Mouse (Mus musculus): ENCODE data around the gene Lyrm9.
A peak's percentile ranks its signal among the peaks of the same experiment; 100 is the strongest.

Lyrm9 gene

DNA sequence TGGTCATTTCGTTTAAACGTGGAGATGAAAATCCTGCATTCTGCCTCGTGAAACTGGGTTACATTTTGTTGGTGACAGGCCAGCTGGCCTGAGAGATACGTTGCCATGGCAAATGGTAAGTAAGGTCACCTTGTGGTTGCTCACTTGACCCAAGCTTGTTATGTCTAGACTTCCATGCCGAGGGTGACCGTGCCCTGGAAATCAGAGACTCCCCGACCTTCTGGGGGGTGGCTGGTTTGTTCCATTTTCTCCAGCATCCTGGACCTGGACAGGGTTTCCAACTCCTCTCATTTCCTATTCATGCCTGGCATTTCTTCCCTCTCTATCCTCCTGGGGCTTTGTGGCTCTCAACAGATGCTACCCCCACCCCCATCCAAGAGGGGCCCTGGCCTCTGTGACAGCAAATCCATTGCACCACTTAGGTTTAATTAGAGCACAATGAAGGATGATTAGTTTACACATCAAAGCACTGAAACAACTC, 11.9 kb upstream of the Lyrm9 start:
- DNase-seq (ENCODE audit: low read depth, low spot score), result no peak

GRCm38 (mm10) chr11:78815986-78816792, 10.2 kb upstream of the Lyrm9 start:
- DNase-seq (ENCODE audit: low read depth, low spot score), result no peak

DNA sequence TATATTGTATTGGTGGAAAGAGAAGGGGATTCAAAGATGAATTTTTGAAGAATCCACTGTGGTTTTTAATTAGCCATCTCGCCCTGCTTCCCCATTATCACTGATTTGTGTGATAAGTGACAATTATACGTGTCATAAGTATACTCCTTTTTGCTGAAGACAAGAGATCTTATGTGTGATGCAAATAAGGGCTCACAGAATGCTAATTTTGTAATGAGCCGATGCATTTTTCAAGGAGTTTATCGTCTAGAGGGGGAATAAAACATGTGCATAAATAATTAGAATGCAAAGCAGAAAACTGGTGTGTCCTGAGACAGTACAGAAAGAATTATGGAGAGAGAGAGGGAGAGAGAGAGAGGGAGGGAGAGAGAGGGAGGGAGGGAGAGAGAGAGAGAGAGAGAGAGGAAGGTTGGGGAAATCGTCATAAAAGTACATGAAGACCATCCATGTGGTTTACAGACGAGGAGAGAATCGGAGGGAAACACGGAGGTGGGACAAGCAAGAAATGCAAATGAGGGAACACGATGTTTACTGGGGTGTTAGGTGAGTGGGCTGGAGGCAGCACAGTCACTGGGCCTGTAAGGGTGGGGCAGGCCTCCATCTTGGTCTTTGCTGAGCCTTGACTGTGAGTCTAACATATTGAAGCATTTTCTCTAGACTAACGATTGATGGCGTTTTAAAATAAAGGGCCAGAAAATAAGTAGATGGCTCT, 8.9 kb upstream of the Lyrm9 start:
- no peak for DNase-seq (ENCODE audit: low read depth, low spot score)

GRCm38 (mm10) chr11:78820337-78821000, 5.9 kb upstream of the Lyrm9 start:
- peak; percentile 71 for DNase-seq (ENCODE audit: low read depth, low spot score)

DNA sequence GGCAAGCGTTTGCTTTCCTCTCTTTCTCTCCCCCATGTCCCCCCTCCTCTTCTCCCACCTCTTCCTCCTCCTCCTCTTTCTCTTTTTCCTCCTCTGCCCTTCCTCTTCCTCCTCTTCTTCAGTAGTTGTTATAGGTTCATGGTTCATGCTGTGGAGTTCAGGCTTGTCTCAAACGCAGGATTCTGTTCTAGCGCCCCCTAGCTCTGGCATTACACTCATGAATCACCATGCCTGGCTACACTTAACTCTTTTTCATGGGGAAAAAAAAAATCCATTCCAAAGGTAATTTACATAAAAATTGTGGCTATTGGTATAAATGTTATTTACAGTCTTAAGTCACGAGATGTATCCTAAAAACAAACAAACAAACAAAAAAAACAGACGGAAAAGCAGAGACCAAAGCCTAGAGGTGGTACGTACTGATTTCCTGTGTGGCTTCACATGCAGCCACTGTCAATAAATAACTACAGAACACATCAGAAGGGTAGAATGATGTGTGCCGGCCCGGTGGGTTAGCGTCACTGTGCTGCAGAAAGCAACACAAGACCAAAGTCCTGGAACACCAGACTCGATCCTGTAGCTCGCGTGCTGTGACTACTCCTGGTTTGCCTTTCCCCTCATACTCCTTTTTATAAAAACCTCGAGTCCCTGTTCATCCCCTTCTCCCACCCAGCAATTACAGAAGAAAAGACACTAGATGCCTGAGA, 3.4 kb upstream of the Lyrm9 start:
- DNase-seq (ENCODE audit: low read depth, low spot score), result peak; percentile 66

DNA sequence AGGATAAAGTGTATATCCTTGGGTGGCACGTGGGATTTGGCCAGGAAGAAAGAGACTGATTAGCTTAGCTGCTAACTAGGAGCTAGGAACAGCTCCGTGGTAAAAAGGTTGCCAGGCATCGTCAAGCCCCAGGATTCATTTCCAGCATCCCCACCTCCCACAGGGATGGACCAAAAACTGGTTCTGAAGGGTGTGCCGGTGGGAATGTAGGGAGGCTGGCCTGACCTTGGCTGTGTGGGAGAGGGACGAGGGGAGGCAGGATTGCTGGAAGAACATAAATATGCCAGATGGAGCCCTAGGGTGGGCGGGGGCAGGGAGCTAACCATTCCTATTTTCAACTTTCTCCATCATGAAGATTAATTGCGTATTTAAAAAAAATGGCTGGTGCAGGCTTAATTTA, 1.2 kb downstream of the Lyrm9 start:
- peak; percentile 35 for DNase-seq (ENCODE audit: low read depth, low spot score)

DNA sequence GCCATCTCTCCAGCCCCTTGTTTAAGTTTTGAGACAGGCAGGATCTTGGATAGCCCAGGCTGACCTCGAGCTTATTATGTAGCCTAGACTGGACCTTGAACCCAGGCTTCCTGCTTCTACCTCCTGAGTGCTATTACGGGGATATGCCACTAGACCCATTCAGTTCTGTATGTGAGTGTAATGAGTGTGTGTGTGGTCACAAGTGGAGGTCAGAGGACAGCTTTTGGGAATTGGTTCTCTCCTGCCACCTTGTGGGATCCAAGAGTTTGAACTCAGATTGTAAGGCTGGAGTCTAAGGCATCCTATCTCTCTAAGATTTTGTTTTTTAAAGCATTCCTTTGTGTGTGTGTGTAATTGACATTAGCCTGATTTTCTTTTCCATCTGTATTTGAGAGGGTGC, 2.0 kb downstream of the Lyrm9 start:
- peak; percentile 75 for DNase-seq (ENCODE audit: low read depth, low spot score)

- DNase-seq (ENCODE audit: low read depth, low spot score), result no peak
Observed at GRCm38 (mm10) chr11:78829373-78829772, 3.0 kb downstream of the Lyrm9 start.

GRCm38 (mm10) chr11:78830180-78830579, 3.8 kb downstream of the Lyrm9 start:
- no peak for DNase-seq (ENCODE audit: low read depth, low spot score)

DNA sequence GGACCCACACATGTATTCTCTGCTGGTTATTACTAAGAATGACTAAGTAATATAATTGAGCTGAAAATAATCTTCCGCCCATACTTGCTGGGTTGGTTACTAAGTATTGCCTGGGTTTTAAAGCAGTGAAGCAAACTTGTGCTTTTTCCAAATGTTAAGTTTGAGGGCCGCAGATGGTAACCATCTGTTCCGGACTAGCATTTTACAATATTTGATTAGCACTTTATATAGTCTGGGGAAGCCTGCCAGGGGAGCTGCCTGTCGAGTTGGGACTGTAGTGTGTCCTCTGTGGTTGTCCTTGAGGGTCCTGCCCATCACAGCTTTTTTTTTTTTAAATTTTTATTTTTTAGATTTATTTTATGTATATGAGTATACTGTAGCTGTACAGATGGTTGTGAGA, 5.3 kb downstream of the Lyrm9 start:
- DNase-seq (ENCODE audit: low read depth, low spot score), result no peak

- no peak for DNase-seq (ENCODE audit: low read depth, low spot score)
Observed at GRCm38 (mm10) chr11:78832117-78832726, 5.8 kb downstream of the Lyrm9 start.

GRCm38 (mm10) chr11:78832816-78833314, 6.5 kb downstream of the Lyrm9 start:
- no peak for DNase-seq (ENCODE audit: low read depth, low spot score)

GRCm38 (mm10) chr11:78836486-78836885, 10.1 kb downstream of the Lyrm9 start:
- DNase-seq (ENCODE audit: low read depth, low spot score), result no peak

- DNase-seq (ENCODE audit: low read depth, low spot score), result peak; percentile 63
Observed at GRCm38 (mm10) chr11:78837989-78838388, 11.6 kb downstream of the Lyrm9 start.

DNA sequence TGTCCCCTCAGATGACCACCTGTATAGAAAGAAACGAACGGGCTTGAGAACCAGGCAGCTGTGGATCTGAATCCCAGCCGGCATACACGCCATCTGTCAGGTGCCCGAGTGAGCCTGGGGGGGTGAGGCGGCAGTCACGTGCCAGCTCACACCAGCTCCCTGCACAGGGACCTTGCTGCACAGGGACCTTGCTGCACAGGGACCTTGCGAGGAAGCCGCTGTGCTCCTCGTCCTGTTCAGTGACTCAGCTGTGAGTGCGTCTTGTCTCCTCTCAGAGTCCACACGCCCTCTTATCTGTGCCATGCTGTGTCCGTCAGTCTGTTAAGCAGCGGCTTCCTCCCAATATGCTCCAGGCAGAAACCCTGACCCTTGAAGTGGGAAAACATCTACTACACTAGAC, 13.1 kb downstream of the Lyrm9 start:
- DNase-seq (ENCODE audit: low read depth, low spot score), result no peak

DNA sequence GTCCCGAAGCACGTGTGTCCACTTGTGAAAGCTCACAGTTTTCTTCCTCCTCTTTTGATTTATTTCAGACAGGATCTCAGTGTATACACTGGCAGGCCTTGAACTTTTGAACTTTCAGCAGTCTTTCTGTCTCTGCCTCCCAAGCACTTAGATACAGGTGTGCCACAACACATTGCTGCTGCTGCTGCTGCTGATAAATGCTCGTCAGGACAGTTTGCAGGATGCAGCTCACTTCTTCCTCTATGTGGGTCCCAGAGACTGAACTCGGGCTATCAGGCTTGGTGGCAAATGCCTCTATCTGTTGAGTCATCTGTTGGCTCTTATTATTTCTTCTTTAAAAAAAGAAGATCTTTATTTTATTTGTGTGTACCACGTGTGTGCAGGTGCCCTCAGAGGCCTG, 13.8 kb downstream of the Lyrm9 start:
- no peak for DNase-seq (ENCODE audit: low read depth, low spot score)

DNA sequence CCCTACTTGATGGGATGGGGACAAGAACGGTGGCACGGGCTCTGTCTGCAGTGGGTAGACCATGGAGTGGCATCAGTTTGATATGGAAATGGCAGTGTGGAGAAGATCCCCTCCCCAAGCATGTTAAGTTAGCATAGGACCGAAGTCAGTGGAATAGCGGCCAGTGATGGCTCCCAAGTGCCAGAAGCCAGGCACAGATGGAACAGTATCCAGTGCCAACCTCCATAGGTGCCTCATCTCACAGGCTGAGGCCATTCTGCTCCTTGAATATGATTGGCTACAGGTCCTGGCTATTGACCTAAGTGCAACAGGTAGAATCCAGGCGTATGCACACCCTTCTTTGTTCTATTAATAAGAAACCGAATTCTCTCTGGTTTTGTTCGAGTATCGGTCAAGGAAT, 15.6 kb downstream of the Lyrm9 start:
- no peak for DNase-seq (ENCODE audit: low read depth, low spot score)

DNA sequence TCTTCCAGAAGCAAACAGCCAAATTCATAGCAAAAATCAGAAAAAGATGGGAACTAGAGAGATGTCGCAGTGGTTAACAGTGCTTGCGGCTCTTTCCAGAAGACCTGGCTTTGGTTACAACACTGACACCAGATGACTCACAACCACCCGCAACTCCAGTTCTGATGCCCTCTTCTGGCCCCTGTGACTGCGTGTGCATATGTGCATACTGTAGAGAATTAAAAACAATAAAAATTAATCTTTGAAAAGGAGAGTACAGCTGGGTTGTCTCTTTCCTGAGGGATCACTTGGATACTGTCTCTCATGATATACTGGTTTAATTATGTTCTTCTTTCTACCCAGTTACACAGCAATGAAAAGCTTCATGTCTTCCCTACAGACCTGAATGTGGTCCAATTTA, 20.2 kb downstream of the Lyrm9 start:
- DNase-seq (ENCODE audit: low read depth, low spot score), result no peak

DNA sequence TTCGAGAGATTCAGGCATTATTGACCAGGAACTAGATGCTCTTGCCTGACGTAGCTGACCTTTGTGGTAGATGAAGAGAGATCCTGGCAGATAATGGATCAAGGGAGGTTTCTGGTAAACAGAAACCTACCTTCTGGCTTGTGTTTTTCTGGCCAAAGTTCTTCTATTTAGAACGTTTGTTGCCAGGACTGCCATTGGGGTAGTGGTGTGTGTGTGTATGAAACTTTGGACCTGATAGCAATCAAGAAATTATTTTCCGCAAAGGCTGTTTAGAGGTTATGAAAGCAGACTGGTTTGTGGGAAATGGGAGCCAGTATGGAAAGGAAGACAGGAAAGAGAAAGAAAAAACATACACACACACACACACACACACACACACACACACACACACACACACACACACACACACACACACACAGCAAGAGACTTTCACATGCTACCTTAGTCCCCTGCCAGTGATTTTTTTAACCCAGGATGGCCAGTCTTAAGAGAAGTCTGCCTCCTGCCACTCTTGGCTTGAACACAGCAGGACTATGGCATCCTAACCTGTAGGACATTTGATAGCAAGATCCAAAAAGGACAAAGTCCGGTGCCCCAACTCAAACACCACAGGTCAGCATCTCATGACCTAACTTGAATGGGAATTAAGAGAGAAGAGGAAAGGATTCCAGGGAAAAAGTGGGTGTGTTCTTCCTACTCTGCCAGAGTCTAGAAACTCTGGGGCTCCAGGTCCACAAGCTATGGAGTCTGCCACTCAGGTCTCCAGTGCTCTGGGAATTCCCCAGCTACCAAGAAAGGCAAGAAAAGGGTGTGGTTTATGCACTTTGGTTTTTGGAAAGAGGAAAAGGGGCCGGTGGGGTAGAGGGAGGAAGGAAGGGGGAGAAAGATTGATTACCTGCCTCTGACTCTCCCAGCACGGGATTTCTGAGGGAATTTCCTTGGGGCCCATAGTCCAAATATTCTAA, 21.8 kb downstream of the Lyrm9 start:
- DNase-seq (ENCODE audit: low read depth, low spot score), result no peak

DNA sequence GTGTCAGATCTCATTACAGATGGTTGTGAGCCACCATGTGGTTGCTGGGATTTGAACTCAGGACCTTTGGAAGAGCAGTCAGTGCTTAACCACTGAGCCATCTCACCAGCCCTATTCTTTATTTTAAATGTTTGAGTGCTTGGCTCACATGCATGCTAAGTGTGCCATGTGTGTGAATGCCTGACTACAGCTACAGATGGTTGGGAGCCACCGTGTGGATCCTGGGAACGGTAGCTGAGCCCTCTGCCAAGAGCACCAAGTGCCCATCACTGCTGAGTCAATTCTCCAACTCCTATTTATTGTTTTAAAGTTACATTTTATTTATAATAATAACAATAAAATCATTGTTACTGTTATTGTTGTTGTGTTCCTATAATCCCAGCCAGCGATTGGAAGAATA, 23.5 kb downstream of the Lyrm9 start:
- no peak for DNase-seq (ENCODE audit: low read depth, low spot score)

Measured in ES-CJ7 (cell line).